Mouse (Mus musculus): ENCODE data around the gene H2-Eb1.

The H2-Eb1 gene

DNA sequence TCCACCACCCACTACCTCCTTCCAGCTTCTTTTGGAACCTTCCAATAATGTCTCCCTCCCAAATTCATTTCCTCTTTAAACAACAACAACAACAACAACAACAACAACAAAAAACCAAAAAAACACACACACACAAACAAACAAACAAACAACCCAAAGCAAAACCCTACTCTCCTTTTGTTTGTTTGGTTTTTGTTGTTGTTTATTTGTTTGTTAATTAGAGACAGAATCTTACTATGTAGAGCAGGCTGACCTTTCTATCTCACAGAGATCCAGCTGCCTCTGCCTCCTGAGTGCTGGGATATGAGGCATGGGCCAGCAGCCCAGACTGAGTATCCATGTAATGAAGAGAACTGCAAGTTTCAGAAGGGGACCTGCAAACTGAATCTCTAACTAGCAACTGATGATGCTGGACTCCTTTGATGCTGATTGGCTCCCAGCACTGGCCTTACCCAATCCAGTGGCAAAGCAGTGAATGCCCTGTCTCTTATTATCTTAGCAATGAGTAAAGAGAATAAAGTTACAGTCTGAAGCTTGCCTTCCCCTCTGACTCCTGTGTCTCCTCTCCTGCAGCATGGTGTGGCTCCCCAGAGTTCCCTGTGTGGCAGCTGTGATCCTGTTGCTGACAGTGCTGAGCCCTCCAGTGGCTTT is at the start of gene H2-Eb1:
TSS of gene H2-Eb1 (plus strand) at position 488 of the 651 bp plus-strand sequence.
- peak; percentile 49 for DNase-seq

DNA sequence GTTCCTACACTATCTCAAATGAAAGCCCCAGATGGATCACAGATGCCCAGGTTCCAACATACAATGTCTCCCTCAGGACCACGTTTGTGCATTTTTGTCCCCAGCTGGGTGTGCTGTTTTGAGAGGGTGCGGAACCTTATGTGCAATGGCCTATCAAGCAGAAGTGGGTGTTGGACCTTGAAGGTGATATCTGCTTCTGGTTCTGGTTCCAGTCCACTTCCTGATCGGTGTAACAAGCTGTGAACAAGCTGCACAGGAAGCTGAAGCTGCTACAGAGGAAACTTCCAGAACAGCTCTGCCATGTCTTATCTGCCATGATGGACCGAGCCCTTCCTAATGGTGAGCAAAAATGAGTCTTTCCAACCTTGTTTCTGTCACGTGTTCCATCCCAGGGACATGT is 49.2 kb upstream of the H2-Eb1 start:
- no peak for DNase-seq

DNA sequence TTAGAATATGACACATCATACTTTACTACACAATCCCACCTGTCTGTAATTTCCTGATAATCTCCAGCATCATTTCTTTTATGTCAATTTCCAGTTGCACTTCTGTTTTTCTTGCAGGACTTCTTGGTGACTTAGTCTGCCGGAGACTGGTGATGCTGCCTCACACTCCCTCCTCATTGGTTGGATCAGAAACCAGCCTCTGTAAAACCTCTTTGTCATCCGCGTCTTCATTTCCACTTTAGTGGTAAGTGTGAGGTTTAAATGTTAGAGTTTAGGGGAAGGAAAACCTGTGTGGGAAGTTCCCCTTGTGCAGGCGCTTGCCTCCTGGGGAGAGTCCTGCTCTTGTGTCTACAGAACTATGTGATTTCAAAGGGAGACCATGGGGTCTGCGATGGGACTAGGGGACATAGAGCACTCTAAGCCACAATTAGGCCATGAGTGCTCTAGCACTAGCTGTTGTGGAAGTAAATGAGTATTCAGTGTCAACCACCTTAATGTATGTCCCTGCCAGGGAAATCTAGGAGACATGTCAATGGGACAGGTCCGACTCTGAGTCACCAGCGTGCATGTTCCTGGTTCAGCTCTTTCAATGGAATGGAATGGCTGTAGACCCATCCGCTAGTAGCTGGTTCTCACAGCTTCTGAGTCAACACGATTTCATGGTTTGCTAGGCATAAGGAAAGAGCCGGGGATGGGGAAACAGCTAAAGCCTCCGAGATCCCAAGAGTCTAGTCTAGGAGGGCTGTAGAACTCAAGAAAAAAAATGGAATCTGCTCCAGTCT is 47.9 kb upstream of the H2-Eb1 start, which contains the start of gene H2-Ab1:
TSS of gene H2-Ab1 (plus strand) at position 96 of the 782 bp plus-strand sequence.
- peak; percentile 35 for DNase-seq

DNA sequence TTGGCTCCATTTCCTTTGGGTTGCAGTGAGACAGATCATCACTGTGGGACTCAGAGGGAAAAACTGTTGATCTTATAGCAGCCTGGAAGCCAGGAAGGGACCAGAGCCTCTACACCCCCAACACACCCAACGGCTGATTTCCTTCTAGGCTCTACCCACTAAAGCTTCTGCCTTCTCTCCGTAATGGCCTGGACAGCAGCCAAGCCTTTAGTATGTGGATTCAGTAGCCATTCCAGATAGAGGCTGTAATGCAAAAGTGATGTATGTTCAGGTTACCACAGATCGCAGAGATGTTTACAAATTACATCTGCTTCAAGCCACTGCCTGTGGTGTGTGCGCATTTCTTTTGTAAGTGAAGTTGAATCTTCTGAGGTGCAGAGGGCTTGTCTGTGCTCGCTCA is 45.1 kb upstream of the H2-Eb1 start:
- DNase-seq = no peak

DNA sequence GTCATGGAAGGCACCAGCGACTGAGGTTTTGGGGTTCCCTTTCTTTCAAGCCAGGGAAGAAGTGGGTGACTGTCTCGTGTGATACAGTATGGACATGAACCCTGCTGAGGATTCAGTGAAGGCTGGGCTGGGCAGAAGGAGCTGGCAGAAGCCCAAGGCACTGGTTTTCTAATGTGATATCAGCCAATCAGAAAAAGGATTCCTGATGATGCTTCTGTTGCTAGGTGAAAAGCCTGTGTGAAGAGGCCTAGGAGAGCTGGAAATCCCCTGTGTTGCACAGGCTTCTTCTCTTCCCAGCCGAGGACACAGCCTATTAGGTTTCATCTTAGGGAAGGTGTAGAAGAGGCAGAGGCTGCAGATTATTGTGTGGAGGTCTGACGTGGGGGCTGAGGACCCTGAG is 44.2 kb upstream of the H2-Eb1 start:
- DNase-seq = no peak

DNA sequence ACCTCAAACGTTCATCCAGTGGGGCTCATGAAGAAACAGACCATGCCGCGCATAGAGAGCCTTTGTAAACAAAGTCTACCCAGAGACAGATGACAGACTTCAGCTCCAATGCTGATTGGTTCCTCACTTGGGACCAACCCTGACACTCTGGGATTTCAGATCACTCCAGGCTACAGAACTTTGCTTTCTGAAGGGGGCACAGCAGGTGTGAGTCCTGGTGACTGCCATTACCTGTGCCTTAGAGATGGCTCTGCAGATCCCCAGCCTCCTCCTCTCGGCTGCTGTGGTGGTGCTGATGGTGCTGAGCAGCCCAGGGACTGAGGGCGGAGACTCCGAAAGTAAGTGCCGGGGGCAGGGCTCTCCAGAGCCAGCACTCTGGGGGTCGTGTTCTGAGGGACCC is 42.6 kb upstream of the H2-Eb1 start:
- peak; percentile 47 for DNase-seq

DNA sequence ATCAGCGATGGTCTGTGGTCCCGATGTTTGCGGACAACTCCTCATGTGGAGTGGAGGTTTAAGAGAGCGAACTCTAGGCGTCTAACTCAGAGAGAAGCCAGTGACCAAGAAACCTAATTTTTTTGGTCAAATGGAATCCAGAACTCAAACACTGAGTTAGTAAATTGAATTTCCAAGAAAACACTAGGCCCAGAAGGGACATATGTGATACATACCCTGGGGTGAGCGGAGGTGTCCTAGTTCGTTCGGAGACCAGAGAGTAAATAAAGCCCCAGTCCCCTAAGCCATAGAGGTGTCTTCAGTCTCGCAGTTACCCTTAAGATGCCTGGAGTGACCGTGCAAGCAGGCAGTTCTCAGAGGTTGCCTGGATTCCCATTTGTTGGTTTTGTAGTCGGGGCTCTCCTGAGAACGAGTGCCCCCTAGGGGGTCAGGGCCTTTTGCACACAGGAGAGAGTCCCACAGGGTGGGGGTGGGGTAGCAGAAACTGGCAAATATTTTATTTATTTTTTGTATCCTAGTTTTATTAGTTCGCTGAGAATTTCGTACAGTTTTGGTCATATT is 41.8 kb upstream of the H2-Eb1 start:
- DNase-seq = peak; percentile 49

DNA sequence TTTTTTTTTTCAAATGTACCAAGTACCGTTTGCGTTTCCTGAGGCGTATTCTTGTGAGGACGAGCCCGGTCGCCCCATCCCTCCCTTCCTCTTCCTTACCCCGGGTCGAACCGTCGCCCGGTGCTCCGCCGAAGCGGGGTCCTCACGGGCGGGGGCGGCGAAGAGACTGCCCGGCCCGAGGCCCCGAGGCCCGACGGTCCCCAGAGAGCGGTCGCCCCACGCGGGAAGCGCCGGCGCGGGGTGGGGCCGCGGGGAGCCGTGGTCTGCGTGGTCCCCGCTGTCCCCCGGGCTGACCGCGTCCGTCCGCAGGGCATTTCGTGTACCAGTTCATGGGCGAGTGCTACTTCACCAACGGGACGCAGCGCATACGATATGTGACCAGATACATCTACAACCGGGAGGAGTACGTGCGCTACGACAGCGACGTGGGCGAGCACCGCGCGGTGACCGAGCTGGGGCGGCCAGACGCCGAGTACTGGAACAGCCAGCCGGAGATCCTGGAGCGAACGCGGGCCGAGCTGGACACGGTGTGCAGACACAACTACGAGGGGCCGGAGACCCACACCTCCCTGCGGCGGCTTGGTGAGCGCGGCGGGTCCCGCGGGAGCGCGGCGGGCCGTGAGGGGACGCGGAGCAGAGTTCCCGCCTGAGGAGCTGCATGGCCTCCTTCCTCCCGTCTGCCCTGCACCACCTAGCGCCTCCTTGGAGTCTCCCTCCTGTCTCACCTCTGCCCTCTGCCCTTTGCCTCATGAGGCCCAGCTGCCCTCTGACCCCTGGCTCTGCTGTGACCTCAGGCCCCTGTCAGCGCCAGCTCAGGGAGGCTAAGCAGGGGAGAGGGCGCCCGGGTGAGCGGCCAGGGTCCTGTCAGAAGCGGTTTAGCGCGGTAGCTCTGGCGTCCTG is 41.0 kb upstream of the H2-Eb1 start:
- DNase-seq = peak; percentile 28

DNA sequence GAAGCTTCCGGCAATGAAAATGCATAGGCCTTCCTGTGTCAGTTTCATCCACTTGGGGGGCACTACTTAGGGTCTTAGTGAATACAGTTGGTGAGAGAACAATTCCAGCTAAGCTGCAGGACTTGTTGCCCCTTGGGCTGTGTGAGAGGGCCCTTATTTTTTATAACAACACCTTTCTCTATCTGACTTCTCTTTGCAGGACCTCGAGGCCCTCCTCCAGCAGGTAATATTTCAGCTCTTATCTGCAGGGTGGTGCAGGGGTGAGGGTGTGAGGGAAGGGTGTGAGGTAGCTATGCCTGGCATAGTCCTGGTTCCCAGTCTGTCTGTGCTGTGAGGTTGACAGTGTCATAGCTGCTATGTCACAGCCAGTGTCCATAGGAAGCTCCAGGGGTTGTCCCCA is 37.4 kb upstream of the H2-Eb1 start:
- DNase-seq = no peak

DNA sequence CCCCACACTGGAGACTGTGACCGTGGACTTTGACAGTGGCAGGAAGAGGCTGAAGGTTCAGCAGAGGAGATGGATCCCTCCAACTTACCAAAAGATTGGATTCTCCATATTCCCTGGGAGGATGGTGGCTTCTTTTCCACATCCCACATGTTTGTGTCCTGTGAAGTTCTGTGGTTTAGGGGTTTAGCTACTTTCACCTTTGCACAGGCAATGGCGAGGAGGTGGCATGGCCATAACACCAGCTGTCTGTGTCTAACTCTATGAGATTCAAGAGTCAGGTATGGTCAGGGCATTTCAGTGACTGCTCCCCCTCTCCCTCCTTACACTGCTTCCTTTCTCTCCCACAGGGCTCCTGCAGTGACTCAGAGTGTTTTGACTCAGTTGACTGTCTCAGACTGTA is 36.9 kb upstream of the H2-Eb1 start:
- no peak for DNase-seq

DNA sequence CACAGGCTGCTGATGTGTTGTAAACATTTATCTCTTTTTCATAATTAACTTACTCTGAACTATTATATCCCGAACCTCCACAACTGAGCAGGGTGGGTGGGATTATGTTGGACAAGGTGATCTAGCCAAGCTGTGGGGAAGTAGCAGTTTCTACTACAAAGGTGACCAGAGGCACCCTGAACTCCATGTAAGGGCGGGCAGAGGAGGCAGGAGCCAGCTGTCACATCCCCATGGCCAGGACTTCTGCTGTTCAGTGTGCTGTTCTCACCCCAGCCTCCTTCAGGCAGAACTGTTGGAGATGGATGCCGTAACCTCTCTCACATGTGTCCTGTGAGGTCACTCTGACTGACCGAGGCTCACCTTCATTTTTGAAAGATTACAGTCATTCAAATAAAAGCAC is 35.9 kb upstream of the H2-Eb1 start:
- DNase-seq = no peak

DNA sequence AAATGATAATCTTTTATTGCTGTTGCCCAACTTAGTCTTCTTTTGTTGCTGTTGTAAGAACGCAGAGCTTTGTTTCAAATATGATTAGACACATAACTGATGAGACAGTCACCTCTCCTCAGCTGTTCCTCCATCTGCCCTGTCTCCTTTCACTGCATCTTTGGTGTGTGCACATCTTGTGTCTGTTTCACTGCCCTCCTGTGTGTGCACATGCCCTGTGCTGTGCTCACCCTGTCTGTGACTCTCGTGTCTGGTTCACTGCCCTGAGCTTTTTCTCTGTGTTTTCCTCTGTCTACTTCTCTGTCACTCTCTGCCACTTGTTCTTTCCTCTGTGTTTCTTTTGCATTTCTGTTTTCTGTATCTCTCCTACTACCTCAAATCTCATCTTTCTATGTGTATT is 35.4 kb upstream of the H2-Eb1 start:
- DNase-seq = no peak

DNA sequence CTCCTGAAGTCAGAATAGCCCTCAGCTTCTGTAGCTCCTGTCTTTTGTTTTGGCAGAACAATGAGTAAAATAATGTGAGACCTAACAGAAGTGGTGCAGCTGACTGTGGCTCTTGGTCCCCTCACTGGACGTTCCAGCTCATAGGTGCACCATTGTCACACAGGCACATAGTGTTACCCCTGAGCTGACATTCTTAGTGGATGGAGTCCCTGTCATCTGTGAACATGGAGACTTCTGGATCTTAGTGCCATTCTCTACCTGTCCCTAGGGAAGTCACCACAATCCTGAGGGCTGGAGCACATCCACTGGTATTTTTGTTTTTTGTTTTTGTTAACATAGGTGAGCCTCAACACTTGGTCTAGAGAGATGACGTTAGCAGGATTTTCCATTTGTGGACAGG is 34.7 kb upstream of the H2-Eb1 start:
- DNase-seq = no peak

DNA sequence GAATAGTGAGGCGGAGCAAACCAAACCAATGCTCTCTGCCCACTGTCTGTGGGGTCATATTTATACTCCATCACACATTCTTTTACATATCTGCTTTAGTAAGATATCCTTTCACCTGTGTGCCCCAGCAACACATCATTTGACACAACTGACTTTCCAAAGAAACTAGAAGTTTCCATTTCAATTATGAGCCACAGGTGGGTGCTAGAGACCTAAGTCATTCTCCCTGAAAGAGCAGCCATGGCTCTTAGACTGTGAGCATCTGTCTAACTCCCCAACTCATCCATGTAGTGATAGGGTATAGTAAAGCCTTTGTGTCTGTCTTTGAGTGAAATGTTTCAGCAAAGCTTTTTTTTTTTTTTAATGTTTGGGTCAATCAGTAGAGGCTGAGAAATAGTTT is 33.6 kb upstream of the H2-Eb1 start:
- DNase-seq = no peak

DNA sequence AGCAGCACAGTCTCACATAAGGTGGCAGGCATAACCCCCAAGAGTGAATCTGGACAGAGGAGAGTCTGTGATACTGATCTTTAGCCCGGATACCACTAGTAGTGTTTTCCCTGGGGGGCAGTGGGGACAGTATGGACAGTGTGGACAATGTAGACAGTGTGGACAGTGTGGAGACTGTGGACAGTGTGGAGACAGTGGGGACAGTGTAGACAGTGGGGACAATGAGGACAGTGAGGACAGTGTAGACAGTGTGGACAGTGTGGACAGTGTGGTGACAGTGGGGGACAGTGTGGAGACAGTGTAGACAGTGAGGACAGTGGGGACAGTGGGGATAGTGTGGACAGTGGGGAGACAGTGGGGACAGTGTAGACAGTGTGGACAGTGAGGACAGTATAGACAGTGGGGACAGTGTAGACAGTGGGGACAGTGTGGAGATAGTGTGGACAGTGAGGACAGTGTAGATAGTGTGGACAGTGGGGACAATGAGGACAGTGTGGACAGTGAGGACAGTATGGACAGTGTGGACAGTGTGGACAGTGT is 25.1 kb upstream of the H2-Eb1 start:
- no peak for DNase-seq

DNA sequence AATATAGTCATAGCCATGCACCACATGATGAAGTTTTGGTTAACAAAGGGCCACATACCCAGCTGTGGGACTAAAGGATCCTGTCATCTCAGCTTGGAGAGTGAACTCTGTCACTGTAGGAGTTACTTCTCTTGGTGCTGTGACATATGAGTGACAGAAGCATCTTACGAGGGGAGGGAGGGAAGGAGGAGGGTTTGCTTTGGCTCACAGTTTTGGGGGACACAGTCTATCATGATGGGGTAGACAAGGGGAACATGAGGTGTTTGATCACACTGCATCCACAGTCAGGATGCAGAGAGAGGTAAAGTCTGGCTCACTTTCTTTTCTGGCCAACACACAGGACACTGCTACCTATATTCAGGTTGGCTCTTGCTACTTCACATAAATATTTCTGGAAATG is 23.8 kb upstream of the H2-Eb1 start:
- DNase-seq = no peak

DNA sequence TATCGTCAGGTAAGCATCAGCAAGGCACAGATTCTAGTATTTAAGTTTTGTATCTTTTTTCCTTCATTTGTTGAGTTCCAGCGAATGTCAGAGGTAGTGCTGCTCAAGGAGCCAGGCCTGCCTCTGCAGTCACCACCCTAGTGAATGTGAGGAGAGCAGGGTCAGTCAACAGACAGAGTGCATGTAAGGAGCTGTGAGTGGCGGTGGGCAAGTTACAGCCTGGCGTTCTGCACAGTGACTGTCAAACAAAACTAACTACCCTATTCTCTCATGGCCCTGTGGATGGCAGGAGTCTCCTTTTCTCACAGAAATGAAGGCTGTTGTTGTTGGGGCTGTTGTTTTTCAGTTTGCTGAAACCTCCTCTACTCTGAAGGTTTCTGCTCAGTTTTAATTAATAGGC is 20.3 kb upstream of the H2-Eb1 start:
- no peak for DNase-seq

DNA sequence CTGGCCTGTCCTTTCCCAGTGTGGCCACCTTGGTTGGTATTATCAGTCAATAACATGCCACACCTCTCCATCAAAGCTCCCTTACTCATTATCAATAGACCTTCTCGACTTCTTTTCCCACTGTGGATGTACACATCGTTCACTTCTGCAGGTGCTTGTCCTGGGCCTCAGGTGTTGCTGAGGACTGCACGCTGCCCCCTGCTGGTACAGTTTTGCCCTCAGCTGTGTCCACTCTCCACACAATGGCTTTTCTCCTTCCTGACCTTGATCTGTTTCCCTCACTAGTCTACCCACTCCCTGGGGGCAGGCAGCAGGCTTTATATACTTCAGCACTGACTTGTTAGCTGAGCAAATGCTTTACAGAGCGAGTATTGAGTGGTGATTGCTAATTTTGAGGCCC is 19.8 kb upstream of the H2-Eb1 start:
- peak; percentile 27 for DNase-seq

DNA sequence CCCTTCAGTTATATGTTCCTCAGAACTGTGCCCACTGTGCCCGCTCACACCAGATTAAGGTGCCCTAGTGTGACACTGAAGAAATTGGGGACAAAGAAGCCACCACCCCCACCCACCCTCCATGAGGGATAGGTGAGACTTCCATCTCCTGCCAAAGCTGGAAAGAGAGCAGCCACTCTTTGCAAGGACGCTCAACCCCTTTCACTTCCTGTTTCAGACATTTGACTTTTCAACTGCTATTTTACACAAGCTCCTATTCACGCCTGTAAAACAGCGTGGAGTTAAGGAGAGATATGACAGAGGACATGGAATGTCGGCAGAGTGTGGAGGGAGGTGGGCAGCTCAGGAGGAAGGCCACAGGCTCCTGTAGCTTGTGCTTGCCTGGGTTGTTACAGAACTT is 19.2 kb upstream of the H2-Eb1 start:
- DNase-seq = no peak

DNA sequence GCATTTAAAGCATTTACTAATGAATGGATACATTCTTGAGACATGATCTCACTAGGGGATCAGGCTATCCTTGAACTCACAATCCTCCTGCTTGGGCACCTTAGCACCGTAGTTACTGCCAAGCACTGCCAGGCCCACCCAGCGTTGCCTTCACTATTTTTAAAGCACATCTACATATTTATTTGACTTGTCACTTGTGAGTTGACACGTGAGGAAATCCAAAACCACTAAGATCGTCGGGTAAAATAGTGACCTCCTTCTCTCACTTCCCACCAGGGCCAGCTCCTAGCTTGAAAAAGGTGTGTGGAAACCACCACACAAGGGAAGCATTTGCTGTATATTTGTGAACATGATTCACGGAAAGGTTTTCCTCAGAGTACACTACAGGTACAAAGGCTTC is 18.7 kb upstream of the H2-Eb1 start:
- no peak for DNase-seq

DNA sequence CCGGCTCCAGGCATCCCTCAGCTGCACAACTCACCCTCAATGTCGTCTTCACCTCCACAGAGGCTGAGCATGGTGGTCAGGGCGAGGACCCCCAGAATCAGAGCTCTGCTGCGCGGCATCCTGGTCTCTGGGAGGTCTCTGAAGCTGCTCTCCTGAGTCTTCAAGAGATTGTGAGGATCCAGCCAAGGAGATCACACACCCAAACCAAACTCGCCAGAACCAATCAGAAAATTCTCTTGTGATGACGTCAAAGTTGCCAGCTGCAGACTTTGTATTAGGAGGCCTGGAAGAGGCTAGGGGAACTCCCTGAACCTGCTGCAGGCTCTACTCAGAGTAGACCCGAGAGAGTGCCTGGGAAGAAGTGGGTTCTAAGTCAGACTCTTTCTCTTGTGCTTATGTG is 18.0 kb upstream of the H2-Eb1 start, which contains the start of gene H2-Aa:
TSS of gene H2-Aa (minus strand) at position 176 of the 400 bp plus-strand sequence.
- peak; percentile 31 for DNase-seq

DNA sequence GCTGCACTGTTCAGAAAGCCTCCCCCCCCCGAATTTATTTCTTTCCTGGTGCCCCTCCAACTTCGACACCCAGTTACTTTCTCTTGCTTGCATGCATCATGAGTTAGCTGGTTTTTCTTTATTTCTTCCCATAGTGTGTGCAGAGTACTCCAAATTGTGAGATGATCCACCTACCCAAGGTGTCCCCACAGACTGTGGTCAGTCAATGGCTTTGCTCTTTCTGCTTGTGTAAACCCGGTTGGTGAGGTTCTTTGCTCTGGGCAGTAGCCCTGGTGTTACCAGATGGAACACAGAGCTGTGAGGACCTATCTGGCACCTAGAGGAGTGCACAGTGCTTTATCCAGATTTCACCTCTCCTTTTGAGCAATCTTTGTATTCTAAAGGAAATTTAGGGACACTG is 17.5 kb upstream of the H2-Eb1 start:
- no peak for DNase-seq

DNA sequence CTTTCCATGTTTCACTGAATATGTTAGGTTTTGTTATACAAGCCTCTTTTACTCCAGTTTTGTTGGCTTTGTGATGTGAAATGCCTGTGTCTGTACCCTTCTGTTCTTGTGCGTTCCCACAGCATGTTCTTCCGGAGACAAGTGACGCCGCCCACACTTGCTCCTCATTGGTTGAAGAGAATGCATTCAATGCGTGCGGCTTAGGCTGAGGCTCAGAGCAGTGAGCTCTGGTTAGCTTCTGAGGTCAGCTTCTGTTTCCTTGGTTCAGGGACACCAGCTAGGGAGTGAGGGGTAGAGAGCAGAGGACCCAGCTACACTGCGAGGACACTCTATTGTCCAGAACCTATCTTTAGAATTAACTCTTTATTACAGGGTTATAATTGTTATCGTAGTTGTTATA is 14.1 kb upstream of the H2-Eb1 start:
- DNase-seq = peak; percentile 67

All from liver (tissue).